Mouse (Mus musculus) spleen, postnatal 10 days (tissue): ENCODE measurements around the gene Ttc12.

Source experiments
- DNase-seq, 2 experiments: peaks; one replicate each; pipeline ENCODE4 v3.0.0; 2021 to 2022; ENCODE audit warnings: low spot score in 2 of 2

The Ttc12 gene

GRCm38 (mm10) chr9:49485892-49486311 lies at the start of gene Ttc12:
Gene Ttc12, minus strand, starts transcription at chr9:49486225.
- peak; percentile 12 to 56 for DNase-seq

GRCm38 (mm10) chr9:49534958-49535357 lies 48.9 kb upstream of the Ttc12 start:
- no peak for DNase-seq

- DNase-seq: no peak
Measured at GRCm38 (mm10) chr9:49533912-49534491, 48.0 kb upstream of the Ttc12 start.

- no peak for DNase-seq
Measured at GRCm38 (mm10) chr9:49533455-49533854, 47.4 kb upstream of the Ttc12 start.

- no peak for DNase-seq
Measured at GRCm38 (mm10) chr9:49531833-49532232, 45.8 kb upstream of the Ttc12 start.

- DNase-seq: no peak
Measured at GRCm38 (mm10) chr9:49531257-49531656, 45.2 kb upstream of the Ttc12 start.

GRCm38 (mm10) chr9:49530739-49531138 lies 44.7 kb upstream of the Ttc12 start:
- DNase-seq: no peak

GRCm38 (mm10) chr9:49529366-49529959 lies 43.4 kb upstream of the Ttc12 start:
- no peak for DNase-seq

- DNase-seq: no peak
Measured at GRCm38 (mm10) chr9:49528943-49529342, 42.9 kb upstream of the Ttc12 start.

- no peak for DNase-seq
Measured at GRCm38 (mm10) chr9:49528026-49528425, 42.0 kb upstream of the Ttc12 start.

- DNase-seq: no peak
Measured at GRCm38 (mm10) chr9:49527340-49527739, 41.3 kb upstream of the Ttc12 start.

GRCm38 (mm10) chr9:49524721-49525120 lies 38.7 kb upstream of the Ttc12 start:
- no peak for DNase-seq

GRCm38 (mm10) chr9:49523881-49524280 lies 37.9 kb upstream of the Ttc12 start:
- no peak for DNase-seq

GRCm38 (mm10) chr9:49514306-49514705 lies 28.3 kb upstream of the Ttc12 start:
- DNase-seq: no peak

- DNase-seq: no peak
Measured at GRCm38 (mm10) chr9:49510666-49511065, 24.6 kb upstream of the Ttc12 start.

- no peak for DNase-seq
Measured at GRCm38 (mm10) chr9:49509628-49510027, 23.6 kb upstream of the Ttc12 start.

- no peak for DNase-seq
Measured at GRCm38 (mm10) chr9:49509094-49509493, 23.1 kb upstream of the Ttc12 start.

GRCm38 (mm10) chr9:49507829-49508585 lies 22.0 kb upstream of the Ttc12 start:
- DNase-seq: no peak

- no peak for DNase-seq
Measured at GRCm38 (mm10) chr9:49504658-49505057, 18.6 kb upstream of the Ttc12 start.

GRCm38 (mm10) chr9:49502245-49502644 lies 16.2 kb upstream of the Ttc12 start:
- DNase-seq: no peak

GRCm38 (mm10) chr9:49499878-49500277 lies 13.9 kb upstream of the Ttc12 start:
- no peak for DNase-seq

- peak in 1 of 2 experiments; percentile 23 for DNase-seq
Measured at GRCm38 (mm10) chr9:49493979-49494649, 8.1 kb upstream of the Ttc12 start.
